Mouse (Mus musculus) retina, embryonic 14.5 days (tissue): ENCODE results near the gene Borcs8.

Experiments used
- DNase-seq: peaks from one replicate; pipeline ENCODE4 v3.0.0-alpha.2; 2015; ENCODE audit warnings: low spot score

Borcs8 gene

DNA sequence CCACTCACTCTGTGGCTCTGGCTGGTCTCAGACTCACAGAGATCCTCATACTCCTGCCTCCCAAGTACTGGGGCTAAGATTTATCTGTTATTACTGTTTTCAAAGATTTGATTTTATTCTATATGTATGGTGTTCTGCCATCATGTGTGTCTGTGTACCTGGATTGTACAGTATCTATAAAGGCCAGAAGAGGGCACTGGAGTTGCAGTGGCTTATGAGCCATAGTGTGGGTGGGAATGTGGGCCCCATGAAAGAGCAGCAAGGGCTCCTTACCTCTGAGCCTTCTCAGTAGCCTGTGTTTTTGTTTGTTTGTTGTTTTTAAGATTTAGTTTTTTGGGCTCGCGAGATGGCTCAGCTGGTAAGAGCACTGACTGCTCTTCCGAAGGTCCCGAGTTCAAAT is 39.8 kb downstream of the Borcs8 start:
- peak; percentile 29 for DNase-seq

DNA sequence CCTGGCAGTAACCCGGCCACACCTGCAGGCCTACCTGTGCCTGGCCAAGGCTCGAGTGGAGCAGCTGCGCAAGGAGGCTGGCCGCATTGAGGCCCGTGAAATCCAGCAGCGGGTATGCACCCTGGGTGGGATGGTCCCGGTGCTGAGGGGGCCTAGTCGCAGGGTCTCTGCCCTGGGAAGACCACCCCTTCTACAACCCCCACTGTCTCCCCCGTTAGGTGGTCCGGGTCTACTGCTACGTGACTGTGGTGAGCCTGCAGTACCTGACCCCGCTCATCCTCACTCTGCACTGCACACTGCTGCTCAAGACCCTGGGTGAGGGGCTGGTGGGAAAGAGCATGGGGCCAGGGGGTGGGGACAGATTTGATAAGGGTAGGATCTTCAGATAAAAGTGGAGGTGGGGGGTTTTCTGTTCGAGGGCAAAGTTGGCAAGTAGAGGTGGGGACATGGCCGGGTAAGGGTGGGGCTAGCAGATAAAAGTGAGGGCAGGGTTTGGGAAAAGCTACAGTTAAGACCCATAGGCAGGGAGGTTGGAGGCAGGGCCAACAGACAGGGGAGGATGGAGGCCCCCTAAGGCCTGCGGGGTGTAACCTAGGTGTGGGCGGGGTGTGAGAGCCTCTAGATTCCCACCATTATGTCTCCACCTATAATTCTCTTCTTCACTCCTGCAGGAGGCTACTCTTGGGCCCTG is 42.1 kb downstream of the Borcs8 start:
- no peak for DNase-seq

DNA sequence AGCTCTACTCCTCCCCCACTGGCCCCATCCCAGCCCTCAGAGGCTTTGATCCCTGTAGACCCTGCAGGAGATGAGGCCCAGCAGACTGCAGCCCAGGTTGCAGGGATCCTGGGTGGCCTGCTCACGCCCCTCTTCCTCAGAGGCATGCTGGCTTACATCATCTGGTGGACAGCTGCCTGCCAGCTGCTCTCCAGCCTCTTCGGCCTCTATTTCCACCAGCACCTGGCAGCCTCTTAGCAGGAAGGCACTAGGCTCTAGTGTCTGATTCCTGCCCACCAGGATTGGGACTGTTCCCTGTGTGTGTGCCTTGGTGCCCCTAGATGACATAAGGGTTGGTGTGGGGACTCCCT is 42.6 kb downstream of the Borcs8 start:
- DNase-seq: peak; percentile 18

DNA sequence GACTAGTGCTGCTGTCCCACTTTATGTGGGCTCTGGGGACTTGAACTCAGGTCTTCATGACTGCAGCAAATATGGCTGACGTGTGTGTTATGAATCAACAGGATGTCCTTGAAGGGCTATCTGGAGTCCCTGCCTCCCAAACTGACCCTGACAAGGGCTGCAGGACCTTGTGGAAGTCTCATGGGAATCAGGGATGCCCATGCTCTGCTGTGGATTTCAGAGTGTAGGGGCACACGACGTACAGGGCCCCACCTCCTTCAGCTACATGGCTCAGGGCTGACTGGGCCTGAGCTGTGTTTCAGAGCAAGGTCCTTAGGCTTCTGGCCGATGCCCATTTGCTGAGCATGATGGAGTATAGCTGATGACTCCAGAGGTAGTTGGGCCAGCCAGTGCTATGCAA is 43.9 kb downstream of the Borcs8 start:
- DNase-seq: no peak

DNA sequence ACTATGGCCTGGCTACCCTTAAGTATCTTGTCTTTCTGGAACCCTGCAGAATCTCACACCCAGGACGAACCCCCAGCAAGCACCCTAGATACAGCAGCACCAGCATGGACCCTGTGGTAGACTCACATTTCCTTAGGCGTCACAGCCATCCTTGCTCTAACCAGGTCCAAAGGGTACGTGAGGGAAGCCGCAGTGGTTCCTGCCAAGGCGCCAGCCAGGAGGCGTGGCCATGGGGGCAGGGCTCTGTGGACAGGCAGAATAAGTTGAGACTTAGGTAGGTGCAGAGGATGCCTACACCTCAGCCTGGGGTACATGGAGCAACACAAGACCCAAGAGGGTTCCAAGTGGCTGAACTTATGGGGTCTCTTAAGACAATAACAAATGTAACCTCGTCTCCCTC is 49.4 kb downstream of the Borcs8 start:
- DNase-seq: no peak

DNA sequence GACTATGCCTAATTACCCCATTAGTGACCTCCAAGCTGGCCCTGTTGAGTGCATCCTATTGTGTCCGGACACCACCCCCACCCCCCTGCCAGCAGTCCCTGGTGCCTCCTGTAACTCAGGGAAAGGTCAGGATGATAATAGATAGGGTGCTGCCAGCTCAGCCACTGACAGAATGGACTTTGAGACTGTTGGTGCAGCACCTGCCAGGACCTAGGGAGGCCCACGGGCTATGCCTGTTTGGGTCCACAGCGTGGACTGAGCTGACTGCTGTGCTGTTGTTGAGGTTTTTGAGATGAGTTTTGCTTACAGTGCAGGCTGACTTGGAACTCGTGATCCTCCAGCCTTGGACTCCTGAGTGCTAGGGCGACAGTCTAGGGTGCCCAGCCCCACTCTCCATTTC is 53.9 kb downstream of the Borcs8 start:
- DNase-seq: peak; percentile 21

DNA sequence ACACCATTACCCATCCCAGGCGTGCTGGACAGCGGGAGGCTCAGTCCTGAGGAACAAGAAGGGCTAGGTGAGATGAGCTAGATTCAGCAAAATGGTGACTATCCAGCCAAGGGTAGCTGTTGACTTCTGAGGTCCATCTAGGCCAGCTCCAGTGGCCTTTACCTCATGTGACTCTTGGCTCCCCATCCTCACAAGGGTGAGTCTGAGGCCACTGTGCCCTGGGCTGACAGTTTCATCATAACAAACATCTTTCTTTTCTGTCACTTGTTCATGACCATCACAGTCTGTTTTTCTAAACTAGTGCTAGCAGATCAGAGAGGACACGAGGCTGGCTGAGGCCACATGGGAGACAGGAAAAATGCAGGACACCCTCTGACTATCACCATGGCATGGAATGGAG is 54.9 kb downstream of the Borcs8 start:
- no peak for DNase-seq

DNA sequence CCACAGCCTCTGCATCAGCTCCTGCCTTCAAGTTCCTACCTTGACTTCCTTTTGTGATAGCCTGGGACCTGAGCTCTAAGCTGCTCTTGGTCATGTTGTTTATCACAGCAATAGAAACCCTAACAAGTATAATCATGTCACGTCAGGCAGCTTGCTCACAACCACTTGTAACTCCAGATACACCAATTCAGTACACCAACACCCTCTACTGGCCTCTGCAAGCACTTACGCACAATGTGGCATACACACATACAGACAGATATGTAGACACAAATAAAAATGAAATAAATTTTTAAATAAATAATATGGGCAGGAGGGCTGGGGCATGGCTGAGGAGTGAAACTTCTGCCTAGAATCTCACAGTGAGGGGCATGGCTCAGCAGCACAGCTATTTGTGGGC is 56.5 kb downstream of the Borcs8 start:
- DNase-seq: no peak
